Mouse (Mus musculus) heart, adult 2 months (tissue): ENCODE data around the gene Bricd5.
"Not testable (repeated sequence)": the region's sequence is repeated elsewhere in the genome, so short reads cannot be mapped to it uniquely, and the experiment has no call there.

ENCODE experiments used
- CTCF ChIP-seq: fragments of 200-600 bp; IDR thresholded peaks from 2 replicates; pipeline ENCODE4 v1.8.1; 2022; ENCODE audit warnings: antibody characterized with exemption, mild to moderate bottlenecking, moderate library complexity
- EP300 ChIP-seq: fragments of 200-500 bp; IDR thresholded peaks from 2 replicates; pipeline ENCODE4 v1.6.1; 2011; ENCODE audit warnings: low read depth, low read length, control low read depth; ENCODE audit not compliant: insufficient read depth
- POLR2A ChIP-seq: fragments of 200-500 bp; IDR thresholded peaks from 2 replicates; pipeline ENCODE4 v1.6.1; 2011; ENCODE audit warnings: mild to moderate bottlenecking, low read depth, low read length, control low read depth; ENCODE audit not compliant: insufficient read depth

DNA sequence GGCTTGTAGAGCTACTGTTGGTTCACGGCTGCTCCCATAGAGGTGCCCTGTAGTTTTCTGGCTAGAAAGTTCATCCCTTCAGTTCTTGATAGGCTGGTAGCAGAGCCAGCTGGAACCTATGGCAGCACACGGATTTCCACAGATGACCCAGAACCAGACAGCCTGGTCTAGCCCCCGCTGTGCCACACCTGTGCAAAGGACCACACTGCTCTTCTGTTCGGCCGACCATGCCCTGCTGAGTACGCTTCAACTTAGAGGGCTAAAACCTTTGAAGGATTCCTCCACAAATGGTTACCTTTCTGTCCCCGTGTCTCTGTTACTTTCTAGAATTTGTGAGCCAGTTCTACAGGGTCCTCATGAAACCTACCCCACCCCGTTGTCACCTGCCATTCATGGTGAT is 48.4 kb upstream of the Bricd5 start:
- TF ChIP-seq CTCF, EP300, POLR2A: not testable (repeated sequence)
